Mouse (Mus musculus) brain, embryonic 14.5 days (tissue): ENCODE measurements at regions not wholly inside any gene's neighbourhood (a gene's known extent, or its start where the extent isn't known, plus 50 kb on each side); places are given as distances from the start of the nearest gene placed in this dataset.

ENCODE experiments used
- CTCF ChIP-seq: fragments of 200-500 bp; IDR thresholded peaks from 2 replicates; pipeline ENCODE4 v1.5.1; 2012; ENCODE audit warnings: inconsistent platforms, mild to moderate bottlenecking, moderate library complexity, borderline replicate concordance; ENCODE audit not compliant: insufficient read depth, insufficient read length; ENCODE audit errors: extremely low read depth
- POLR2A ChIP-seq: fragments of 200-500 bp; IDR thresholded peaks from 2 replicates; pipeline ENCODE4 v1.6.1; 2012; ENCODE audit warnings: mild to moderate bottlenecking, inconsistent platforms, borderline replicate concordance; ENCODE audit not compliant: poor library complexity, insufficient read depth, insufficient read length, severe bottlenecking; ENCODE audit errors: extremely low read depth

DNA sequence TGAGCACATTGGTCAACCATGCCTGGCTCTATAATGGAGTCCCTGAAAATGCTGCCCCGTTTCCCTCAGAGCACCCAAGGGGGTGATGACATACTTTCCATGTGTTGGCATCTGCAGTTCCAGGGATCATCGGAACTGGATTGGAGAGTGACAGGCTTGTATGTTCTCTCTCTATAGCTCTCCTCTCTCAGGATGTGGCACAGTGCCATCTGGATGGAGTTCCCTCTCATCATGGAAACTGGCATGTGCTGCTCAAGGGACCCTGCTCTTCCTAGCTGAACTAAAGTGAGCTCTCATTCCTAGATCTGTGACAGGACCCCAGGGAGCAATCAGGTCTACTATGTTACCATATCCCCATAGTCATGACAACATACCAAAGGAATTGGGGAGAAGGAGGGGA, 56.9 kb upstream of the Gm7358 start:
- TF ChIP-seq POLR2A (no peak), CTCF (no peak)
